Mouse (Mus musculus) 416B (cell line): ENCODE results near the gene Snapc5.
A peak's percentile ranks its signal among the peaks of the same experiment; 100 is the strongest.

Experiments
- DNase-seq: peaks from one replicate; pipeline ENCODE4 v3.0.0; 2011; ENCODE audit warnings: low read depth

The Snapc5 gene

DNA sequence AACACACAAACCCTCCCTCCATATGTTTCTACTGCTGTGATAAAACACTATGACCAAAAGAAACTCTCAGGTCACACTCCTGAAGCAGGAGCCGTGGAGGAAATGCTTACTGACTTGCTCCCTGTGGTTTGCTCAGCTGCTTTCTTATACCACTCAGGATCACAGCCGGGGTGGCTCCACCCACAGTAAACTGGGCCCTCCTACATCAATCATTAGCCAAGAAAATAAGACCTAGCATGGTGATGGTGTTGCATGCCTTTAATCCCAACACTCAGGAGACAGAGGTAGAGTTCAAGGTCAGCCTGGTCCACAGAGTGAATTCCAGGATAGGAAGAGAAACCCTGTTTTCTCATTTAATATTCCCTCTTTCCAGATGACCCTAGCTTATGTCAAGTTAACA lies 20.8 kb downstream of the Snapc5 start:
- DNase-seq = no peak

GRCm38 (mm10) chr9:64202331-64202730 lies 23.3 kb downstream of the Snapc5 start:
- peak; percentile 91 for DNase-seq

DNA sequence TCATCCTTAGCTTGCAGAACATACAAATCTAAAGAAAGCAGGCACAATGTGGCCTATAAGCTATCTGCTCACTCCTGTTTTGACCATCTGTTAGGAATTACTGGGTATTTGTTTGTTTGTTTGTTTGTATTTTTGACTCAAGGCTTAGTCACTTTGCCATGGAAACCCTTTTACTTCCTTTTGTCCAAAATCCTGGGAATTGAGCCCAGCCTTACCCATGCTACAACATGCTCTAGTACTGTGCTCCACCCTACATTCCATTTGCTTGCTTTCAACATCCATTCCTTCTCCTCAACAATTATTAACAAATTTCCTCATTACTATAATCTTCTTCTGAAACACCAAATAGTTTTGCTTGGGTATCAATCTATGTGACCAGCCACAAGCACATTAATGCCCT lies 23.8 kb downstream of the Snapc5 start:
- DNase-seq = no peak

GRCm38 (mm10) chr9:64207509-64208084 lies 28.5 kb downstream of the Snapc5 start:
- no peak for DNase-seq

DNA sequence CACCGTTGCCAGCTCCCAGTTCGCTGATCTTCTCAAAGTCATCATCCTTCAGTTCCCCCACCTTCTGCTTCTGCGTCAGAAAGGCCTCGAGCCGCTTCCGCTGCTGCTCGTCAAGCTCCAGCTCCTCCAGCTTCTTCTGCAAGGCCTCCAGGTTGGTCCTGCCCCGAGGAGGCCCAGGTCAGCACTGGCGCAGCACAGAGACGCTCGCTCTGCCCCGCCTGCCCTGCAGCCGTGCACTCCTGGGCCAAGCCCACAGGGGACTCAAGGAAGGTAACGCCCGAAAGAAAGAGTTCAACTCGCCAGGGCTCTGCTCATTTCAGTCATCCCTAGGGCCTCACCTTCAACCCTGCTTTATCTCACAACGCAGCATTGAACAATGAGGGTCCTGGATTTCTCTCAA lies 35.4 kb downstream of the Snapc5 start:
- no peak for DNase-seq

GRCm38 (mm10) chr9:64216090-64216489 lies 37.0 kb downstream of the Snapc5 start:
- no peak for DNase-seq

GRCm38 (mm10) chr9:64216641-64217040 lies 37.6 kb downstream of the Snapc5 start:
- DNase-seq = no peak

DNA sequence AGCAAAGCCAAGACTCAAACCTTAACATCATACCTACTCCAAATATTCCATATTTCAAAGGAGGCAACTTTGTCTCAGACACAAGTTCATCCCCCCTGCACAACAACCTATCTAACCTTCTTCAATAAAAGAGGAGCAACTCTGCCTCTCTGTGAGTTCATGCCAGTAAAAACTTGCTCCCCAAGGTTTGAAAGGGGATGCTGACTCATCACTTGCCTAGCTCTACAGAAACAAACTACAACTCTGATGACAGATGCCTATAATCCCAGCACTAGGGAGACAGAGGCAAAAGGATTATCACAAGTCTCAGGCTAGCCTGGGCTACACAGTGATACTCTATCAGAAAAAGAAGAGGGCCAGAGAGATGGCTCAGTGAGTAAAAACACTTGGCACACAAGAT lies 38.8 kb downstream of the Snapc5 start:
- DNase-seq = no peak

- no peak for DNase-seq
Observed at GRCm38 (mm10) chr9:64219305-64219704, 40.2 kb downstream of the Snapc5 start.

GRCm38 (mm10) chr9:64219772-64220420 lies 40.8 kb downstream of the Snapc5 start:
- DNase-seq = no peak

GRCm38 (mm10) chr9:64220603-64221002 lies 41.5 kb downstream of the Snapc5 start:
- DNase-seq = no peak

DNA sequence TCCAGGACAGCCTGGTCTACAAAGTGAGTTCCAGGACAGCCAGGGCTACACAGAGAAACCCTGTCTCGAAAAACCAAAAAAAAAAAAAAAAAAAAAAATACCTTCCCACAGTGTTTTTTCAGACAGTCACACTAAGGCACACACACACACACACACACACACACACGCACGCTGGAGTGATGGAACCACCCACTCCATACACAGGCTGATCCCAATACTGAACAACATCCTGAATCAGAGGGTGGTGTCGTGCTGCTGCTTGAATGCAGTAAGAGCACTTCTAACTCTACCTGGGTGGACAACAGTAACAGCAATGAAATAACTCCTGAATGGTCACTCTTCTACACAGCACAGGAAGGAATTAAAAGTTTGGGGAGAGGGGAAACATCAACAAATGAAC lies 42.4 kb downstream of the Snapc5 start:
- DNase-seq = no peak

DNA sequence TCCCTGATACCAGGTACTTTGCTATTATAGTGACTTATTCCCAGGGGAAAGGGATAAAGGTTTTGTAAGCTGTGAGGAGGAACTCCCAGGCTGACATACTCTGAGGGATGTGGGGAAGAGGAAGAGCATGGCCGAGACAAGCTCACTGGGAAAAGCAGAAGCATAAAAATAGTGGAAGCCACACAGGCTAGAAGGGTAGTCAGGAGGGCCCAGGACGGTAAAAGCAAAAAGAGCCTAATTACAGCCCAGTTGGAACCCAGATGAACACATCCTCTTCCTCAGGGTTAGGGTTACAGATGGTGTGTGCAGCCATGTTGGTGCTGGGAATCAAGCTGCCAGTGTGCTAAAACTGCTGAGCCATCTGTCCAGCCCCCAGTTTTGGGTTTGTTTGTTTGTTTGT lies 43.0 kb downstream of the Snapc5 start:
- no peak for DNase-seq

- DNase-seq = no peak
Observed at GRCm38 (mm10) chr9:64225805-64226204, 46.7 kb downstream of the Snapc5 start.

DNA sequence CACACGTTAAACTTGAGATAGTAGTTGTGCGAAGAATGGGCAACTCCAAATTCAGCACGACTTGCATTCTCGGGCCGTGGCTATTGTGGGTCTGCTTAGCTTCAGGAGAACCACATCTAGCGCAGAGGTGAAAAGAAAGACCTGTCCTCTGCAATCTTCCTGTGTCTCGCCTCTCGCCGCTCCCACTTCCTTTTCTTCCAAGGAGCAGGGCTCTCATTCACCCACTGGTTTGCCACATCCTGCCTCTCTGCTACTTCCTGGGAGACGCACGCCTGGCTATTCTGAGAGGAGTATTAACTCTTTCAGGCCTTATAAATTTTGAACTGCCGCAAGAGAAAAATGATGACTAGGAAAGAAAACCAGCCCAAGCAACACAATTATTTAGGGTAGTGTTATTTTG lies 48.7 kb downstream of the Snapc5 start:
- peak; percentile 43 for DNase-seq

GRCm38 (mm10) chr9:64228972-64229371 lies 49.9 kb downstream of the Snapc5 start:
- no peak for DNase-seq

DNA sequence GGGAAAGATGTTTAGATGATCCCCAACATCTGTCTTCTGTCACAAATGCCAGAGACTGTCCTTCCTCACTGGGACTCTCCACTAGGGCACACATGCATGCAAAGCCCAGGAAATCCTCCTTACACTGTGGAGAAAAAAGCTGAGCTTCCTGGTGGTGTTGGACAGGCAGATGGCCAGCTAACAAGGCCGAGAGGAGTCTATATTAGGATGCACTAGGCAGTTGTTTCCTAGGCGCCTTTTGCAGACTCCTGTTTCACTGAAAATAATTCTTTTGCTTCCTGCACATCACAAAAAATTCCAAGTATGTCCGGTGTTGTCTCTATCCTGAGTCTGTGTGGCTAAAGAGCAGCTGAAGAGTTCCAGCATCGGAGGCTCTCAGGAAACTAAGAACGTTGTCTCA lies 52.1 kb downstream of the Snapc5 start:
- no peak for DNase-seq

DNA sequence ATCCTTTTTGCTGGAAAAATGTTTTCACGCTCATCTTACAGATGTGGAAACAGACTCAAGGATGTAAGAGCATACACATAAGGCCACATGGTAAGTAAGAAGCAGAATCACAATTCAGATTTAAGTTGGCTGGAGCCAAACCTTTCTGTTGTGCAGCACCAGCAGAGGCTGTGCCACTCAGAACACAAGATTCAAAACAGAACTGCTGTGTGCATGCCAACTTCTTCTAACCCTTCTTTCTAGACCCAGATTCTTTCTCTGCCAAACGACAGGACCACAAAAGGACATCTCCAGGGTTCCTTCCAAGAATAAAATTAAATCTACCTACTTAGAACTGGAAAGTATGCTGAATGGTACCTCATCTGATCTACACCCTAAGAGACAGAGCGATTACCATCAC lies 52.6 kb downstream of the Snapc5 start:
- DNase-seq = no peak

DNA sequence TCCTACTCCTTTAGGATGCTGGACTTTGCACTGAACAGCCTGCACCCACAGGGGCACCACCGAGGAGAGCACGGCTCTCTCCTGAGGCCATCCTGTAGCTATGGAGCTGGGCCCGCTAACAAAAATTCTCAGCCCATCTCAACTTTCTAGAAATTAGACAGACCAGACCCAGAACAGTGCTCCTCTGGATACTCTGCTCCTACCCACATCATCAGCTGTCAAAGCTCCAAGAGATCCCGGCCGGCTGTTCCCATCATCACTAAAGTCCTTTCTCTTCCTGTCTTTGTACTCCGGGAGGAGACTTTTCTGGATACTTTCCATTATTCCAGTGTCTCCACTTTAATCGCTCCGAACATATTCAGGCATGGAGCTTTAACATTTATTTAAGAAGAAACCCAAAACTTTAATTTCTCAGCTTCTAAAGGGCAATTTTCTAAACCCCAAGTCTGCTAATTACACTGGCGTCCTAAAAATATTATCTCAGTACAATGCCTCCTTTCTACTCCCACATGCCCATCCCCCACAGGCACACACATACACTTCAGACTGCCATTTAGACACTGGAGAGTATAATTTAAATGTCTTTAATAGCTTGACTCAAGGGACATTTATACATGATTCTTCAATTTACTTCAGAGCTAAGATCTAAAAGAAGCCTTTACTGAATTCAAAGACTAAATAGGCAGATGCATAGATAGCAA lies 53.3 kb downstream of the Snapc5 start:
- no peak for DNase-seq
